Mouse (Mus musculus) ES-E14 (cell line): ENCODE results near the gene Lin7a. TPM values are rescaled to one million over a fixed set of nuclear protein-coding genes. Genes with fewer than 3 reads are reported as not detected.

Experiments
- DNase-seq: peaks from one replicate; pipeline ENCODE4 v3.0.0-alpha.2; 2013; ENCODE audit warnings: low read depth, low spot score
- H3K27ac ChIP-seq: 2 replicates; pipeline ENCODE4 v1.5.1; 2012; ENCODE audit warnings: low read depth, mild to moderate bottlenecking, low read length, moderate library complexity, mixed read lengths; ENCODE audit not compliant: poor library complexity, insufficient read depth, severe bottlenecking
- H3K36me3 ChIP-seq: 2 replicates; pipeline ENCODE4 v1.6.1; 2012; ENCODE audit warnings: mild to moderate bottlenecking, low read length, moderate library complexity, mixed read lengths; ENCODE audit not compliant: control insufficient read depth, poor library complexity, insufficient read depth, severe bottlenecking
- H3K4me1 ChIP-seq, 2 experiments: fragments of 150-350 bp in 1 of 2; sonication (generic) in 1 of 2; 2 replicates each; pipeline ENCODE4 v1.6.1; 2012; ENCODE audit warnings: low read length in 2 of 2, mild to moderate bottlenecking in 1 of 2, mixed read lengths in 1 of 2; ENCODE audit not compliant: control insufficient read depth in 2 of 2, insufficient read depth in 2 of 2, poor library complexity in 1 of 2
- H3K4me3 ChIP-seq, 2 experiments: fragments of 150-350 bp in 1 of 2; sonication (generic) in 1 of 2; 2 replicates each; pipeline ENCODE4 v1.5.1; 2012; ENCODE audit warnings: low read length in 2 of 2, low read depth in 1 of 2, mild to moderate bottlenecking in 1 of 2, mixed read lengths in 1 of 2; ENCODE audit not compliant: insufficient read depth in 1 of 2, poor library complexity in 1 of 2, severe bottlenecking in 1 of 2
- H3K9ac ChIP-seq: 2 replicates; pipeline ENCODE4 v1.6.1; 2012; ENCODE audit warnings: low read depth, mild to moderate bottlenecking, low read length, mixed read lengths; ENCODE audit not compliant: poor library complexity, insufficient read depth, severe bottlenecking
- H3K9me3 ChIP-seq: fragments of 150-350 bp; sonication (generic); 2 replicates; pipeline ENCODE4 v1.6.1; 2012; ENCODE audit warnings: low read depth, mild to moderate bottlenecking, low read length; ENCODE audit not compliant: control insufficient read depth, insufficient read depth
- CHD2 ChIP-seq: IDR thresholded peaks from 2 replicates; pipeline ENCODE4 v1.6.1; 2014; ENCODE audit warnings: mild to moderate bottlenecking, low read depth, low read length, inconsistent platforms
- HCFC1 ChIP-seq: IDR thresholded peaks from 2 replicates; pipeline ENCODE4 v1.6.1; 2012; ENCODE audit warnings: low read length, inconsistent platforms, borderline replicate concordance; ENCODE audit not compliant: insufficient read depth
- MAFK ChIP-seq: IDR thresholded peaks from 2 replicates; pipeline ENCODE4 v1.6.1; 2014; ENCODE audit warnings: mild to moderate bottlenecking, low read depth, low read length, inconsistent platforms; ENCODE audit not compliant: insufficient read depth
- ZC3H11A ChIP-seq: IDR thresholded peaks from 2 replicates; pipeline ENCODE4 v1.6.1; 2012; ENCODE audit warnings: low read depth, mild to moderate bottlenecking, inconsistent platforms, low read length, borderline replicate concordance
- ZNF384 ChIP-seq: IDR thresholded peaks from 2 replicates; pipeline ENCODE4 v1.6.1; 2012; ENCODE audit warnings: low read depth, low read length, inconsistent platforms
- in situ Hi-C, 2 experiments: fragments of 600-800 bp; cut with MboI; formaldehyde crosslinking; loops; one replicate each; pipeline ENCODE4 v1.15.1; 2025; ENCODE audit warnings: low sequenced_read_pairs in 2 of 2, inconsistent platforms in 1 of 2; ENCODE audit not compliant: unreplicated experiment in 2 of 2
- total RNA-seq: library from RNA; depleted of rRNA; stranded (reverse); fragments of 300-350 nt; gene quantifications from 2 replicates; pipeline ENCODE4 v1.2.3, GENCODE M21; 2012

The Lin7a gene
- total RNA-seq, 1 experiment: 0.09 TPM

- H3K9ac ChIP-seq: no peak overlapping the region
- no peak for DNase-seq
- no peak overlapping the region for H3K4me3 ChIP-seq
- H3K9me3 ChIP-seq: no peaks in the 10 kb centered on the region
- in situ Hi-C loops: no loop called here
- H3K27ac ChIP-seq: no peak overlapping the region
- no peaks in the 10 kb centered on the region for H3K36me3 ChIP-seq
- TF ChIP-seq CHD2: no peak
- no peak for TF ChIP-seq MAFK
- TF ChIP-seq HCFC1: no peak
- no peak for TF ChIP-seq ZNF384
- TF ChIP-seq ZC3H11A: no peak
- H3K4me1 ChIP-seq: no peaks in the 10 kb centered on the region
Measured at GRCm38 (mm10) chr10:107363049-107363816, 91.7 kb downstream of the Lin7a start.

- no peaks in the 10 kb centered on the region for H3K36me3 ChIP-seq
- no peak for DNase-seq
- in situ Hi-C loops: loop anchor here (25.0 kb wide), 2 partner anchors 440 to 765 kb away; no protein-coding TSS in a partner anchor
Measured at GRCm38 (mm10) chr10:107377218-107377617, 105.7 kb downstream of the Lin7a start.

GRCm38 (mm10) chr10:107381143-107381746 lies 109.8 kb downstream of the Lin7a start:
- Histone ChIP-seq H3K9ac (no peak overlapping the region), H3K27ac (no peak overlapping the region), H3K36me3 (no peaks in the 10 kb centered on the region), H3K9me3 (no peaks in the 10 kb centered on the region), H3K4me3 (no peak overlapping the region), H3K4me1 (no peaks in the 10 kb centered on the region)
- in situ Hi-C loops: loop anchor here (25.0 kb wide), 2 partner anchors 444 to 769 kb away; no protein-coding TSS in a partner anchor
- TF ChIP-seq ZC3H11A (no peak), CHD2 (no peak), ZNF384 (no peak), HCFC1 (no peak), MAFK (no peak)
- DNase-seq: no peak

More at GRCm38 (mm10) chr10:107377218-107377617, 105.7 kb downstream of the Lin7a start:
- no peak overlapping the region for H3K4me3 ChIP-seq
- TF ChIP-seq MAFK: no peak
- TF ChIP-seq ZC3H11A: no peak
- no peak for TF ChIP-seq HCFC1
- no peak for TF ChIP-seq CHD2
- no peak for TF ChIP-seq ZNF384
- no peaks in the 10 kb centered on the region for H3K9me3 ChIP-seq
- H3K4me1 ChIP-seq: no peaks in the 10 kb centered on the region
- no peak overlapping the region for H3K9ac ChIP-seq
- no peak overlapping the region for H3K27ac ChIP-seq

GRCm38 (mm10) chr10:107383825-107384224 lies 112.3 kb downstream of the Lin7a start:
- Histone ChIP-seq H3K9me3 (no peaks in the 10 kb centered on the region), H3K27ac (no peak overlapping the region), H3K4me3 (no peak overlapping the region), H3K9ac (no peak overlapping the region), H3K36me3 (no peaks in the 10 kb centered on the region), H3K4me1 (no peaks in the 10 kb centered on the region)
- in situ Hi-C loops: loop anchor here (25.0 kb wide), 2 partner anchors 447 to 772 kb away; no protein-coding TSS in a partner anchor
- DNase-seq: no peak
- TF ChIP-seq CHD2 (no peak), MAFK (no peak), ZNF384 (no peak), ZC3H11A (no peak), HCFC1 (no peak)
